Mouse (Mus musculus) spleen, adult 2 months (tissue): ENCODE data around the gene Chid1. TPM values are rescaled to one million over a fixed set of nuclear protein-coding genes. Genes with fewer than 3 reads are reported as not detected.
A peak's percentile ranks its signal among the peaks of the same experiment; 100 is the strongest.

ENCODE experiments used
- DNase-seq, 2 experiments: peaks; one replicate each; pipeline versions ENCODE4 v3.0.0 to v3.0.0-alpha.2; 2012 to 2021; ENCODE audit warnings: low spot score in 2 of 2, low read depth in 1 of 2
- H3K27ac ChIP-seq: fragments of 200-500 bp; 2 replicates; pipeline ENCODE4 v1.5.1; 2012; ENCODE audit warnings: low read length, inconsistent platforms; ENCODE audit not compliant: insufficient read depth
- H3K27me3 ChIP-seq: fragments of 200-500 bp; 2 replicates; pipeline ENCODE4 v1.6.1; 2012; ENCODE audit warnings: mild to moderate bottlenecking, moderate library complexity, low read length, inconsistent platforms; ENCODE audit not compliant: control insufficient read depth, insufficient read depth
- H3K36me3 ChIP-seq: fragments of 200-500 bp; 2 replicates; pipeline ENCODE4 v1.6.1; 2012; ENCODE audit warnings: mild to moderate bottlenecking, low read length, inconsistent platforms; ENCODE audit not compliant: control insufficient read depth, insufficient read depth
- H3K4me1 ChIP-seq: fragments of 200-500 bp; 2 replicates; pipeline ENCODE4 v1.6.1; 2011; ENCODE audit warnings: inconsistent platforms; ENCODE audit not compliant: control insufficient read depth, insufficient read depth, insufficient read length
- H3K4me3 ChIP-seq: fragments of 200-500 bp; 2 replicates; pipeline ENCODE4 v1.5.1; 2011; ENCODE audit warnings: mild to moderate bottlenecking, inconsistent platforms; ENCODE audit not compliant: insufficient read depth, insufficient read length; ENCODE audit errors: extremely low read depth
- CTCF ChIP-seq: fragments of 200-500 bp; IDR thresholded peaks from 2 replicates; pipeline ENCODE4 v1.5.1; 2011; ENCODE audit warnings: mild to moderate bottlenecking, inconsistent platforms; ENCODE audit not compliant: insufficient read depth, insufficient read length, insufficient replicate concordance; ENCODE audit errors: extremely low read depth
- POLR2A ChIP-seq: fragments of 200-500 bp; IDR thresholded peaks from 2 replicates; pipeline ENCODE4 v1.6.1; 2011; ENCODE audit warnings: low read depth, low read length, inconsistent platforms
- WGBS: fragments of 180-500 bp; shearing (Covaris S2); methylation state at CpG from one replicate; pipeline ENCODE4 v1.1.7; 2018; 5-methylcytosine and 5-hydroxymethylcytosine counted together
- polyA plus RNA-seq: library from polyadenylated mRNA; depleted of rRNA; stranded (reverse); fragments of >200 nt; gene quantifications from 2 replicates; pipeline ENCODE4 v1.2.3, GENCODE M21; 2012

Gene Chid1
- polyA plus RNA-seq, 1 experiment, result 13.8 TPM

GRCm38 (mm10) chr7:141578943-141579342, 39.3 kb upstream of the Chid1 start:
- peak overlapping the region; percentile 4; the same call in 1 of the 2 replicates for H3K4me3 ChIP-seq
- H3K4me1 ChIP-seq, result peaks cover 27% of the 10 kb centered on the region
- TF ChIP-seq CTCF (no peak), POLR2A (no peak)
- H3K27me3 ChIP-seq, result no peaks in the 10 kb centered on the region
- 39% methylated on average over 2 of the region's 2 CpGs for WGBS
- no peaks in the 10 kb centered on the region for H3K36me3 ChIP-seq
- H3K27ac ChIP-seq, result peak overlapping the region; percentile 70
- DNase-seq, result peak; percentile 19 to 78

GRCm38 (mm10) chr7:141578511-141578910, 38.9 kb upstream of the Chid1 start:
- Histone ChIP-seq H3K27me3 (no peaks in the 10 kb centered on the region), H3K36me3 (no peaks in the 10 kb centered on the region), H3K27ac (peak overlapping the region; percentile 70), H3K4me3 (no peak overlapping the region), H3K4me1 (peaks cover 28% of the 10 kb centered on the region)
- TF ChIP-seq POLR2A, result no peak
- TF ChIP-seq CTCF, result no peak
- DNase-seq, result no peak
- WGBS, result 94% methylated on average over 1 of the region's 1 CpGs

DNA sequence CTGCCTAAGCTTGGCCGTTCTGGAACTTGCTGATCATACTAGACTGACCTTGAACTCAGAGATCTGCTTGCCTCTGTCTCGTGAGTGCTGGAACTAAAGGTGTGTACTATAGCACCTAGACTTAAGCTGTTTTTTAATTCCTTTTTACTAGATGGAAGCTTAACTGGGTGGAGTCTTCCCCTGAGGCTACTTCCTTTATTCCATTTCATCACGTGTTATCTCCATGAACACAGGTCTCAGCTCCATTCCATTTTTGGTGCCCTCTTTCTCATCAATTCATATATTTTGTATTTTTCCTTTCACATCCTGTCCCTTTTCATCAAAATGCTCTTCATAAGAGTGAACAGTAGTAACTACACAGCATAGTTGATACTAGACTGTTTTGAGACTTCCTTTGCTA, 38.1 kb upstream of the Chid1 start:
- 0 out of 2 replicates have a peak overlapping the region, but pooled peaks have one; percentile 15 for H3K27ac ChIP-seq
- TF ChIP-seq CTCF (no peak), POLR2A (no peak)
- DNase-seq, result no peak
- H3K27me3 ChIP-seq, result no peaks in the 10 kb centered on the region
- H3K4me3 ChIP-seq, result no peak overlapping the region
- H3K4me1 ChIP-seq, result peaks cover 28% of the 10 kb centered on the region
- WGBS, result 69% methylated on average over 3 of the region's 3 CpGs
- H3K36me3 ChIP-seq, result no peaks in the 10 kb centered on the region

GRCm38 (mm10) chr7:141575481-141575880, 35.8 kb upstream of the Chid1 start:
- DNase-seq, result no peak
- Histone ChIP-seq H3K27me3 (no peaks in the 10 kb centered on the region), H3K4me3 (no peak overlapping the region), H3K36me3 (no peaks in the 10 kb centered on the region), H3K4me1 (peaks cover 28% of the 10 kb centered on the region), H3K27ac (no peak overlapping the region)
- no peak for TF ChIP-seq CTCF
- TF ChIP-seq POLR2A, result no peak
- WGBS, result 44% methylated on average over 3 of the region's 3 CpGs

GRCm38 (mm10) chr7:141574041-141574440, 34.4 kb upstream of the Chid1 start:
- WGBS, result 5% methylated on average over 3 of the region's 3 CpGs
- H3K27me3 ChIP-seq, result no peaks in the 10 kb centered on the region
- no peak for DNase-seq
- H3K4me3 ChIP-seq, result no peak overlapping the region
- no peaks in the 10 kb centered on the region for H3K36me3 ChIP-seq
- peaks cover 28% of the 10 kb centered on the region for H3K4me1 ChIP-seq
- H3K27ac ChIP-seq, result no peak overlapping the region
- TF ChIP-seq POLR2A, result no peak
- TF ChIP-seq CTCF, result no peak

GRCm38 (mm10) chr7:141570625-141571295, 31.1 kb upstream of the Chid1 start:
- Histone ChIP-seq H3K27me3 (no peaks in the 10 kb centered on the region), H3K36me3 (no peaks in the 10 kb centered on the region), H3K4me1 (peaks cover 5% of the 10 kb centered on the region), H3K27ac (no peak overlapping the region), H3K4me3 (no peak overlapping the region)
- TF ChIP-seq CTCF (no peak), POLR2A (no peak)
- DNase-seq, result no peak
- 87% methylated on average over 4 of the region's 4 CpGs for WGBS

- Histone ChIP-seq H3K27me3 (no peaks in the 10 kb centered on the region), H3K4me1 (peaks cover 2% of the 10 kb centered on the region; the same call in 1 of the 2 replicates), H3K36me3 (no peaks in the 10 kb centered on the region), H3K27ac (no peak overlapping the region), H3K4me3 (no peak overlapping the region)
- no peak for DNase-seq
- 95% methylated on average over 3 of the region's 3 CpGs for WGBS
- no peak for TF ChIP-seq CTCF
- TF ChIP-seq POLR2A, result no peak
Observed at GRCm38 (mm10) chr7:141569916-141570315, 30.3 kb upstream of the Chid1 start.
